Mouse (Mus musculus): ENCODE measurements at regions not wholly inside any gene's neighbourhood (a gene's known extent, or its start where the extent isn't known, plus 50 kb on each side); places are given as distances from the start of the nearest gene placed in this dataset.

- 65% methylated on average over 4 of the region's 4 CpGs for WGBS
- TF ChIP-seq CTCF (IDR thresholded peaks at IDR 0.05; ENCODE audit: low read depth), result no peak
- no peak for TF ChIP-seq EP300 (IDR thresholded peaks at IDR 0.05; ENCODE audit: low read depth)
- H3K4me3 ChIP-seq (ENCODE audit: low read depth, low read length), result no peak overlapping the region
Observed at GRCm38 (mm10) chr1:105111236-105111635, 245.3 kb downstream of the Rnf152 start.

GRCm38 (mm10) chr1:105110581-105111210, 245.8 kb downstream of the Rnf152 start:
- Histone ChIP-seq H3K9me3 (replicated peaks; ENCODE audit: control insufficient read depth, low read length) (no peaks in the 10 kb centered on the region), H3K27me3 (ENCODE audit: control insufficient read depth, insufficient read depth, low read length) (no peaks in the 10 kb centered on the region), H3K4me1 (ENCODE audit: control insufficient read depth, insufficient read depth) (no peaks in the 10 kb centered on the region), H3K9ac (replicated peaks; ENCODE audit: low read depth, low read length) (no peak overlapping the region), H3K27ac (ENCODE audit: low read depth) (no peak overlapping the region), H3K4me2 (ENCODE audit: low read depth, low read length) (no peak overlapping the region), H3K36me3 (replicated peaks; ENCODE audit: control insufficient read depth, insufficient read depth, low read length) (no peaks in the 10 kb centered on the region), H3K4me3 (ENCODE audit: low read depth, low read length) (no peak overlapping the region)
- ATAC-seq (ENCODE audit: insufficient read depth, low read depth), result no peak
- no peak for DNase-seq (ENCODE audit: low spot score)
- TF ChIP-seq CTCF (IDR thresholded peaks at IDR 0.05; ENCODE audit: low read depth) (no peak), EP300 (IDR thresholded peaks at IDR 0.05; ENCODE audit: low read depth) (no peak)
- WGBS, result 84% methylated on average over 1 of the region's 1 CpGs

More at GRCm38 (mm10) chr1:105111236-105111635, 245.3 kb downstream of the Rnf152 start:
- ATAC-seq (ENCODE audit: insufficient read depth, low read depth) (no peak), DNase-seq (ENCODE audit: low spot score) (no peak)
- no peaks in the 10 kb centered on the region for H3K36me3 ChIP-seq (replicated peaks; ENCODE audit: control insufficient read depth, insufficient read depth, low read length)
- H3K9ac ChIP-seq (replicated peaks; ENCODE audit: low read depth, low read length), result no peak overlapping the region
- H3K4me1 ChIP-seq (ENCODE audit: control insufficient read depth, insufficient read depth), result no peaks in the 10 kb centered on the region
- H3K27ac ChIP-seq (ENCODE audit: low read depth), result no peak overlapping the region
- no peak overlapping the region for H3K4me2 ChIP-seq (ENCODE audit: low read depth, low read length)
- H3K9me3 ChIP-seq (replicated peaks; ENCODE audit: control insufficient read depth, low read length), result no peaks in the 10 kb centered on the region
- H3K27me3 ChIP-seq (ENCODE audit: control insufficient read depth, insufficient read depth, low read length), result no peaks in the 10 kb centered on the region

- WGBS, result 47% methylated on average over 4 of the region's 4 CpGs
- no peak for TF ChIP-seq EP300 (IDR thresholded peaks at IDR 0.05; ENCODE audit: low read depth)
- TF ChIP-seq CTCF (IDR thresholded peaks at IDR 0.05; ENCODE audit: low read depth), result no peak
- no peak for DNase-seq (ENCODE audit: low spot score)
Observed at GRCm38 (mm10) chr1:105107836-105108235, 248.7 kb downstream of the Rnf152 start.

DNA sequence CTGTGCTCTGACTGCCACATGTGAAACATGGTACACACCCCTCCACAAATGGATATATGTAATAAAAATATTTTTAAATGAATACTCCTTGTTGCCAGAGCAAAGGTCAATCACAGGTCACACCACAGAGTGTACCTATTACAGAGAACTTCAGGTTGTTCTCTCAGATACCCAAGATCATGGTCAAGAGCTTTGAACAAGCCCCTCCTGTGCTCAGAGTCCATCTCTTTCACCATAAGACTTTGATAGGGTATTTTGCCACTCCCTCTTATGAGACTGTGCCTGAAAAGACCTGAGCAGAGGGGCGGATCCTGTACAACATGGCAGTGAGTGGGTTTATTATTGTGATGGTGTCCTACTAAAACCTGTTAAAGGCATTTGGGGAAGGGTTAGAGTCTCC, 249.3 kb downstream of the Rnf152 start:
- DNase-seq (ENCODE audit: low spot score), result no peak
- ATAC-seq (ENCODE audit: insufficient read depth, low read depth), result no peak
- WGBS, result 80% methylated on average over 1 of the region's 1 CpGs
- Histone ChIP-seq H3K4me1 (ENCODE audit: control insufficient read depth, insufficient read depth) (no peaks in the 10 kb centered on the region), H3K9ac (replicated peaks; ENCODE audit: low read depth, low read length) (no peak overlapping the region), H3K27ac (ENCODE audit: low read depth) (no peak overlapping the region), H3K27me3 (ENCODE audit: control insufficient read depth, insufficient read depth, low read length) (no peaks in the 10 kb centered on the region), H3K4me2 (ENCODE audit: low read depth, low read length) (no peak overlapping the region), H3K36me3 (replicated peaks; ENCODE audit: control insufficient read depth, insufficient read depth, low read length) (no peaks in the 10 kb centered on the region), H3K4me3 (ENCODE audit: low read depth, low read length) (no peak overlapping the region), H3K9me3 (replicated peaks; ENCODE audit: control insufficient read depth, low read length) (no peaks in the 10 kb centered on the region)
- TF ChIP-seq CTCF (IDR thresholded peaks at IDR 0.05; ENCODE audit: low read depth) (no peak), EP300 (IDR thresholded peaks at IDR 0.05; ENCODE audit: low read depth) (no peak)

More at GRCm38 (mm10) chr1:105107836-105108235, 248.7 kb downstream of the Rnf152 start:
- Histone ChIP-seq H3K9me3 (replicated peaks; ENCODE audit: control insufficient read depth, low read length) (no peaks in the 10 kb centered on the region), H3K27ac (ENCODE audit: low read depth) (no peak overlapping the region), H3K9ac (replicated peaks; ENCODE audit: low read depth, low read length) (no peak overlapping the region), H3K4me2 (ENCODE audit: low read depth, low read length) (no peak overlapping the region), H3K4me3 (ENCODE audit: low read depth, low read length) (no peak overlapping the region), H3K27me3 (ENCODE audit: control insufficient read depth, insufficient read depth, low read length) (no peaks in the 10 kb centered on the region), H3K4me1 (ENCODE audit: control insufficient read depth, insufficient read depth) (no peaks in the 10 kb centered on the region), H3K36me3 (replicated peaks; ENCODE audit: control insufficient read depth, insufficient read depth, low read length) (no peaks in the 10 kb centered on the region)
- no peak for ATAC-seq (ENCODE audit: insufficient read depth, low read depth)

GRCm38 (mm10) chr1:105105211-105105610, 251.3 kb downstream of the Rnf152 start:
- Histone ChIP-seq H3K27ac (ENCODE audit: low read depth) (no peak overlapping the region), H3K36me3 (replicated peaks; ENCODE audit: control insufficient read depth, insufficient read depth, low read length) (no peaks in the 10 kb centered on the region)
- no peak for TF ChIP-seq CTCF (IDR thresholded peaks at IDR 0.05; ENCODE audit: low read depth)
- TF ChIP-seq EP300 (IDR thresholded peaks at IDR 0.05; ENCODE audit: low read depth), result no peak

GRCm38 (mm10) chr1:105095091-105095490, 261.4 kb downstream of the Rnf152 start:
- DNase-seq (ENCODE audit: low spot score) (no peak), ATAC-seq (ENCODE audit: insufficient read depth, low read depth) (no peak)
- no peak overlapping the region for H3K27ac ChIP-seq (ENCODE audit: low read depth)
- WGBS, result 57% methylated on average over 2 of the region's 2 CpGs
- H3K9ac ChIP-seq (replicated peaks; ENCODE audit: low read depth, low read length), result no peak overlapping the region
- H3K4me3 ChIP-seq (ENCODE audit: low read depth, low read length), result no peak overlapping the region
- H3K4me1 ChIP-seq (ENCODE audit: control insufficient read depth, insufficient read depth), result no peaks in the 10 kb centered on the region
- no peaks in the 10 kb centered on the region for H3K27me3 ChIP-seq (ENCODE audit: control insufficient read depth, insufficient read depth, low read length)
- H3K9me3 ChIP-seq (replicated peaks; ENCODE audit: control insufficient read depth, low read length), result no peaks in the 10 kb centered on the region
- H3K36me3 ChIP-seq (replicated peaks; ENCODE audit: control insufficient read depth, insufficient read depth, low read length), result no peaks in the 10 kb centered on the region
- H3K4me2 ChIP-seq (ENCODE audit: low read depth, low read length), result no peak overlapping the region
- TF ChIP-seq EP300 (IDR thresholded peaks at IDR 0.05; ENCODE audit: low read depth) (no peak), CTCF (IDR thresholded peaks at IDR 0.05; ENCODE audit: low read depth) (no peak)

More at GRCm38 (mm10) chr1:105105211-105105610, 251.3 kb downstream of the Rnf152 start:
- H3K27me3 ChIP-seq (ENCODE audit: control insufficient read depth, insufficient read depth, low read length), result no peaks in the 10 kb centered on the region
- no peaks in the 10 kb centered on the region for H3K4me1 ChIP-seq (ENCODE audit: control insufficient read depth, insufficient read depth)
- H3K4me2 ChIP-seq (ENCODE audit: low read depth, low read length), result no peak overlapping the region
- ATAC-seq (ENCODE audit: insufficient read depth, low read depth) (no peak), DNase-seq (ENCODE audit: low spot score) (no peak)
- H3K9me3 ChIP-seq (replicated peaks; ENCODE audit: control insufficient read depth, low read length), result no peaks in the 10 kb centered on the region
- no peak overlapping the region for H3K4me3 ChIP-seq (ENCODE audit: low read depth, low read length)
- no peak overlapping the region for H3K9ac ChIP-seq (replicated peaks; ENCODE audit: low read depth, low read length)
